In the genomic region with DNA sequence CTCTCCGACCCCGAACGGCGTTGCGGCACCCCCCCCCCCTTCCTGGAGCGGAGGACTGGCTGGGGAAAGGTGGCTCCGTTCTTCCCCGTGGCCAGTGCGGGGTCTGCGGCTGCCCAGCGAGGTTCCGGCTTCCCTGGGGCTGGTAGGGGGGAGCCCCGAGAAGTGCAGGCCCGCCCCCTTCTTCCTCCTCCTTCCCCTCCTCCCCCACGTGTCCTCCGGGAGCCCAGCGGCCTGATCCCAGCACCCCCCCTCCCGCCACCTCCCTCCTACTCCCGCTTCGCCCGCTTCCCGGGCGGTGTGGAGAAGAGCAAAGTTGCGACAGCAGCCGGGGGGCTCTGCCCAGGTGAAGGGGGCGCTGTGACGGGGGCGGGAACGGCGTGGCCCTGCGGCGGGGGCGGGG, we compare ENCODE assay signal across 8 mouse cellular contexts. TPM values are rescaled to one million over a fixed set of nuclear protein-coding genes. Genes with fewer than 3 reads are reported as not detected.
A peak's percentile ranks its signal among the peaks of the same experiment; 100 is the strongest.
DNase-seq lines count a peak whose midpoint lies in the region; ATAC-seq and TF ChIP-seq lines count a peak whose summit lies in the region.

Gene Bcorl1, plus strand, starts transcription at position 218 of the 400 bp plus-strand sequence.

- no peak for TF ChIP-seq EP300 in MEL (IDR thresholded peaks at IDR 0.05; ENCODE audit: low read depth in 1 of 2, low read length in 2 of 2)

- ATAC-seq in forebrain, embryonic 14.5 days, result 0 out of 2 replicates have a peak, but pooled peaks have one; percentile 7
- no peak for ATAC-seq in inflammation-experienced regulatory T-cells, adult 6 months

- no peak for TF ChIP-seq RAD21 in MEL (IDR thresholded peaks at IDR 0.05; ENCODE audit: low read depth, low read length)

- 21% methylated on average over 19 of the region's 33 CpGs for WGBS in forebrain, embryonic 14.5 days
- 10% methylated on average over 20 of the region's 33 CpGs for WGBS in hindbrain, embryonic 10.5 days
- 13% methylated on average over 17 of the region's 33 CpGs for WGBS in small intestine, adult 2 months

- H3K79me2 ChIP-seq in MEL (ENCODE audit: control insufficient read depth, insufficient read depth, low read length, poor library complexity), result peaks cover 3% of the 10 kb centered on the region

- no peaks in the 10 kb centered on the region for H3K27me3 ChIP-seq in MEL (ENCODE audit: control insufficient read depth in 1 of 2, insufficient read depth in 2 of 2, low read length in 2 of 2)
- no peaks in the 10 kb centered on the region for H3K27me3 ChIP-seq in forebrain, embryonic 14.5 days (replicated peaks; ENCODE audit: control insufficient read depth, insufficient read depth, low read length)
- H3K27me3 ChIP-seq in hindbrain, embryonic 10.5 days (ENCODE audit: insufficient read depth, poor library complexity, severe bottlenecking), result peaks cover 24% of the 10 kb centered on the region
- H3K27me3 ChIP-seq in small intestine, adult 2 months (ENCODE audit: control insufficient read depth, insufficient read depth, low read length), result no peaks in the 10 kb centered on the region

- H3K9me3 ChIP-seq in MEL (replicated peaks; ENCODE audit: insufficient read depth, low read length), result no peaks in the 10 kb centered on the region
- no peaks in the 10 kb centered on the region for H3K9me3 ChIP-seq in forebrain, embryonic 14.5 days (replicated peaks; ENCODE audit: control insufficient read depth, low read length)
- H3K9me3 ChIP-seq in hindbrain, embryonic 10.5 days, result peaks cover 11% of the 10 kb centered on the region; the same call in 1 of the 2 replicates

- peaks cover 0 to 5% of the 10 kb centered on the region in 2 experiments; a peak in 2 of 4 replicates for H3K4me1 ChIP-seq in MEL (ENCODE audit: control insufficient read depth in 1 of 2, insufficient read depth in 2 of 2, low read length in 2 of 2)
- no peaks in the 10 kb centered on the region for H3K4me1 ChIP-seq in forebrain, embryonic 14.5 days (ENCODE audit: control insufficient read depth, insufficient read depth, low read length)
- peaks cover 17% of the 10 kb centered on the region for H3K4me1 ChIP-seq in hindbrain, embryonic 10.5 days (replicated peaks)
- 0 out of 2 replicates have a peak, but pooled peaks cover 5% of the 10 kb centered on the region for H3K4me1 ChIP-seq in small intestine, adult 2 months (ENCODE audit: control insufficient read depth, insufficient read depth, insufficient read length, low read length)

- peak within 1 kb of the TSS; percentile 67 for H3K4me2 ChIP-seq in forebrain, embryonic 14.5 days (ENCODE audit: low read length)

- TF ChIP-seq CTCF in MEL (IDR thresholded peaks at IDR 0.05 in 2 of 3, conservative IDR thresholded peaks at IDR 0.05 in 1 of 3; ENCODE audit: control insufficient read depth in 1 of 3, insufficient read depth in 1 of 3, low read depth in 2 of 3, low read length in 3 of 3, poor library complexity in 1 of 3, severe bottlenecking in 1 of 3), result no peak
- TF ChIP-seq CTCF in small intestine, adult 2 months (IDR thresholded peaks at IDR 0.05; ENCODE audit: extremely low read depth, insufficient read length, insufficient replicate concordance, low read depth, low read length), result no peak

- H3K4me3 ChIP-seq in MEL (ENCODE audit: control insufficient read depth in 1 of 2, insufficient read depth in 1 of 2, low read depth in 2 of 2, low read length in 2 of 2), result peak within 1 kb of the TSS; percentile 80 to 87
- H3K4me3 ChIP-seq in forebrain, embryonic 14.5 days (ENCODE audit: low read depth, low read length), result peak within 1 kb of the TSS; percentile 43
- H3K4me3 ChIP-seq in hindbrain, embryonic 10.5 days, result peak within 1 kb of the TSS; percentile 63
- peak within 1 kb of the TSS; percentile 77 for H3K4me3 ChIP-seq in small intestine, adult 2 months (ENCODE audit: low read depth, low read length)

- no peaks in the 10 kb centered on the region; a peak in 1 of 4 replicates for H3K36me3 ChIP-seq in MEL (ENCODE audit: control insufficient read depth in 1 of 2, insufficient read depth in 2 of 2, low read length in 2 of 2)
- H3K36me3 ChIP-seq in forebrain, embryonic 14.5 days (ENCODE audit: control insufficient read depth, insufficient read depth, low read length), result no peaks in the 10 kb centered on the region
- H3K36me3 ChIP-seq in hindbrain, embryonic 10.5 days, result no peaks in the 10 kb centered on the region
- H3K36me3 ChIP-seq in small intestine, adult 2 months (ENCODE audit: control insufficient read depth, insufficient read depth, low read length), result no peaks in the 10 kb centered on the region

- H3K27ac ChIP-seq in MEL (ENCODE audit: control insufficient read depth, low read depth, low read length), result peak within 1 kb of the TSS; percentile 12; the same call in 1 of the 2 replicates
- no peak within 1 kb of the TSS for H3K27ac ChIP-seq in forebrain, embryonic 14.5 days (ENCODE audit: low read depth, low read length)
- peak within 1 kb of the TSS; percentile 85 for H3K27ac ChIP-seq in hindbrain, embryonic 10.5 days
- peak within 1 kb of the TSS; percentile 15; the same call in 1 of the 2 replicates for H3K27ac ChIP-seq in small intestine, adult 2 months (ENCODE audit: insufficient read depth, low read depth, low read length)

- H3K9ac ChIP-seq in MEL (ENCODE audit: control insufficient read depth, low read depth, low read length, poor library complexity, severe bottlenecking), result peak within 1 kb of the TSS; percentile 76
- peak within 1 kb of the TSS; percentile 57 for H3K9ac ChIP-seq in forebrain, embryonic 14.5 days (ENCODE audit: low read length)

- peak in 1 of 2 experiments; percentile 48; a peak in 1 of 4 replicates for TF ChIP-seq POLR2A in MEL (IDR thresholded peaks at IDR 0.05; ENCODE audit: control insufficient read depth in 1 of 2, insufficient read depth in 1 of 2, low read depth in 1 of 2, low read length in 2 of 2, poor library complexity in 1 of 2)
- no peak for TF ChIP-seq POLR2A in small intestine, adult 2 months (IDR thresholded peaks at IDR 0.05; ENCODE audit: low read depth, low read length)

- peak; percentile 65 for DNase-seq in MEL (ENCODE audit: low read depth, low spot score)
- peak; percentile 10 to 21 for DNase-seq in adrenal gland, postnatal 4 days (ENCODE audit: low spot score in 2 of 2)
- DNase-seq in forebrain, embryonic 14.5 days (ENCODE audit: low spot score), result peak; percentile 31
- DNase-seq in hindbrain, embryonic 10.5 days (ENCODE audit: low spot score), result peak; percentile 52
- peak; percentile 5 to 48 for DNase-seq in layer of hippocampus, postnatal 10 days (ENCODE audit: low spot score in 2 of 2)
- peak; percentile 68 for DNase-seq in lung, postnatal 10 days

TF ChIP-seq in MEL, 35 proteins besides CTCF, POLR2A, EP300 and RAD21:
- TF ChIP-seq MAZ (IDR thresholded peaks at IDR 0.05; ENCODE audit: low read depth, low read length), result no peak
- TF ChIP-seq USF1 (IDR thresholded peaks at IDR 0.05; ENCODE audit: low read depth, low read length), result peak; percentile 66
- TF ChIP-seq MXI1 (IDR thresholded peaks at IDR 0.05; ENCODE audit: low read depth, low read length), result peak; percentile 55; the same call in 1 of the 2 replicates
- no peak for TF ChIP-seq TCF12 (IDR thresholded peaks at IDR 0.05; ENCODE audit: low read depth, low read length)
- peak; percentile 33; the same call in 1 of the 2 replicates for TF ChIP-seq SIN3A (IDR thresholded peaks at IDR 0.05; ENCODE audit: low read length)
- TF ChIP-seq NELFE (IDR thresholded peaks at IDR 0.05; ENCODE audit: low read depth, low read length), result 0 out of 2 replicates have a peak, but pooled peaks have one; percentile 36

RNA-seq across cellular contexts. Expression of gene Bcorl1, which starts in this region (rescaled TPM):
- 3.0 and 3.6 TPM in 2 replicates for total RNA-seq in MEL (2012; rRNA removed)
- 10 to 100 TPM in 1 of 2 experiments, not detected in 1; 12.9 TPM for polyA plus RNA-seq in MEL (2012; ENCODE audit: insufficient read depth in 1 of 2, insufficient read length in 2 of 2, low read depth in 1 of 2, low replicate concordance in 2 of 2, missing spikeins in 1 of 2)
- 10 to 100 TPM; 12.4 to 12.6 TPM for total RNA-seq in adrenal gland, postnatal 4 days (2021)
- 4.7 and 6.6 TPM in 2 replicates for polyA plus RNA-seq in forebrain, embryonic 14.5 days (2014; fragmentation: Nextera tagmentation; extraction: Ambion mirVana)
- polyA plus RNA-seq in hindbrain, embryonic 10.5 days (2016; fragmentation: Nextera tagmentation; extraction: Ambion mirVana), result 4.2 and 5.4 TPM in 2 replicates
- total RNA-seq in layer of hippocampus, postnatal 10 days (2021), result 10 to 100 TPM; 17.6 to 19.6 TPM
- polyA plus RNA-seq in small intestine, adult 2 months (2012; rRNA removed), result 4.4 and 6.8 TPM in 2 replicates
- 1 to 10 TPM; 1.2 to 2.1 (median 1.5) TPM for polyA plus RNA-seq in inflammation-experienced regulatory T-cells, adult 6 months (2017; shearing (Covaris generic))

Comparison
In these comparisons a context has a peak if more than half of its experiments do, and no peak if none do; other contexts are left out.
1. DNase-seq: peak in every context shown above with its lines; median percentile 68 in lung, postnatal 10 days; 65 in MEL; 52 in hindbrain, embryonic 10.5 days; 31 in forebrain, embryonic 14.5 days; 26 in layer of hippocampus, postnatal 10 days; 16 in adrenal gland, postnatal 4 days.